Mouse (Mus musculus) hindbrain, embryonic 12.5 days (tissue): ENCODE measurements at regions not wholly inside any gene's neighbourhood (a gene's known extent, or its start where the extent isn't known, plus 50 kb on each side); places are given as distances from the start of the nearest gene placed in this dataset.
A peak's percentile ranks its signal among the peaks of the same experiment; 100 is the strongest.

Source experiments
- ATAC-seq: fragments of 200-750 bp; cut with Nextera tagmentation; 2 replicates; pipeline ENCODE4 v1.8.0; 2017; ENCODE audit warnings: moderate TSS enrichment; ENCODE audit not compliant: low FRiP score
- H3K27ac ChIP-seq: fragments of 300-500 bp; sonication (generic); 2 replicates; pipeline ENCODE4 v1.5.1; 2016; ENCODE audit warnings: mild to moderate bottlenecking
- H3K27me3 ChIP-seq: fragments of 300-500 bp; sonication (generic); 2 replicates; pipeline ENCODE4 v1.6.1; 2016; ENCODE audit warnings: mild to moderate bottlenecking
- H3K36me3 ChIP-seq: fragments of 300-500 bp; sonication (generic); 2 replicates; pipeline ENCODE4 v1.6.1; 2016; ENCODE audit warnings: mild to moderate bottlenecking
- H3K4me1 ChIP-seq: fragments of 300-500 bp; sonication (generic); 2 replicates; pipeline ENCODE4 v1.6.1; 2016
- H3K4me2 ChIP-seq: fragments of 300-500 bp; sonication (generic); replicated peaks from 2 replicates; pipeline ENCODE4 v1.6.1; 2016; ENCODE audit warnings: mild to moderate bottlenecking
- H3K4me3 ChIP-seq: fragments of 300-500 bp; sonication (generic); 2 replicates; pipeline ENCODE4 v1.5.1; 2016; ENCODE audit warnings: mild to moderate bottlenecking
- H3K9ac ChIP-seq: fragments of 300-500 bp; sonication (generic); 2 replicates; pipeline ENCODE4 v1.6.1; 2016; ENCODE audit warnings: mild to moderate bottlenecking, moderate library complexity
- H3K9me3 ChIP-seq: fragments of 300-500 bp; sonication (generic); replicated peaks from 2 replicates; pipeline ENCODE4 v1.6.1; 2016; ENCODE audit warnings: mild to moderate bottlenecking
- WGBS: fragments of 180-500 bp; shearing (Covaris S2); methylation state at CpG from one replicate; pipeline ENCODE4 v1.1.7; 2016; 5-methylcytosine and 5-hydroxymethylcytosine counted together

GRCm38 (mm10) chr13:112090737-112091136 is 197.5 kb upstream of the Ankrd55 start:
- H3K9ac ChIP-seq, result no peak overlapping the region
- WGBS, result 65% methylated on average over 8 of the region's 8 CpGs
- no peaks in the 10 kb centered on the region for H3K9me3 ChIP-seq
- H3K4me2 ChIP-seq, result no peak overlapping the region
- ATAC-seq, result no peak
- H3K36me3 ChIP-seq, result no peaks in the 10 kb centered on the region
- H3K4me1 ChIP-seq, result peaks cover 5% of the 10 kb centered on the region
- no peak overlapping the region for H3K4me3 ChIP-seq
- no peak overlapping the region for H3K27ac ChIP-seq
- H3K27me3 ChIP-seq, result no peaks in the 10 kb centered on the region; the same call in 1 of the 2 replicates

GRCm38 (mm10) chr13:112095595-112096139 is 192.6 kb upstream of the Ankrd55 start:
- no peak for ATAC-seq
- Histone ChIP-seq H3K4me2 (no peak overlapping the region), H3K4me3 (no peak overlapping the region), H3K27ac (no peak overlapping the region), H3K27me3 (no peaks in the 10 kb centered on the region; the same call in 1 of the 2 replicates), H3K4me1 (peaks cover 4% of the 10 kb centered on the region), H3K9me3 (no peaks in the 10 kb centered on the region), H3K9ac (no peak overlapping the region), H3K36me3 (no peaks in the 10 kb centered on the region)
- WGBS, result 80% methylated on average over 10 of the region's 10 CpGs

- ATAC-seq, result peak; percentile 17
- peaks cover 10% of the 10 kb centered on the region for H3K4me1 ChIP-seq
- no peaks in the 10 kb centered on the region for H3K36me3 ChIP-seq
- peak overlapping the region; percentile 83 for H3K27ac ChIP-seq
- peak overlapping the region; percentile 44 for H3K4me3 ChIP-seq
- peak overlapping the region; percentile 80 for H3K4me2 ChIP-seq
- peak overlapping the region; percentile 57; the same call in 1 of the 2 replicates for H3K9ac ChIP-seq
- no peaks in the 10 kb centered on the region for H3K27me3 ChIP-seq
- WGBS, result 27% methylated on average over 7 of the region's 7 CpGs
- no peaks in the 10 kb centered on the region for H3K9me3 ChIP-seq
Measured at GRCm38 (mm10) chr13:112099953-112100591, 188.2 kb upstream of the Ankrd55 start.

GRCm38 (mm10) chr13:112100592-112101420 is 187.4 kb upstream of the Ankrd55 start:
- peak overlapping the region; percentile 57 for H3K9ac ChIP-seq
- no peaks in the 10 kb centered on the region for H3K27me3 ChIP-seq
- ATAC-seq, result peak; percentile 94
- no peaks in the 10 kb centered on the region for H3K9me3 ChIP-seq
- H3K4me3 ChIP-seq, result peak overlapping the region; percentile 44
- WGBS, result 1% methylated on average over 31 of the region's 31 CpGs
- peaks cover 10% of the 10 kb centered on the region for H3K4me1 ChIP-seq
- H3K27ac ChIP-seq, result peak overlapping the region; percentile 83
- peak overlapping the region; percentile 80 for H3K4me2 ChIP-seq
- no peaks in the 10 kb centered on the region for H3K36me3 ChIP-seq

- Histone ChIP-seq H3K4me3 (peak overlapping the region; percentile 44), H3K27ac (peak overlapping the region; percentile 83; the same call in 1 of the 2 replicates), H3K4me1 (peaks cover 10% of the 10 kb centered on the region), H3K27me3 (no peaks in the 10 kb centered on the region), H3K4me2 (peak overlapping the region; percentile 80), H3K9ac (peak overlapping the region; percentile 57; the same call in 1 of the 2 replicates), H3K36me3 (no peaks in the 10 kb centered on the region), H3K9me3 (no peaks in the 10 kb centered on the region)
- WGBS, result 36% methylated on average over 5 of the region's 5 CpGs
- 0 out of 2 replicates have a peak, but pooled peaks have one; percentile 21 for ATAC-seq
Measured at GRCm38 (mm10) chr13:112101421-112101756, 186.9 kb upstream of the Ankrd55 start.

- no peak overlapping the region for H3K4me2 ChIP-seq
- no peak overlapping the region for H3K9ac ChIP-seq
- no peak overlapping the region for H3K27ac ChIP-seq
- no peaks in the 10 kb centered on the region for H3K27me3 ChIP-seq
- 88% methylated on average over 3 of the region's 3 CpGs for WGBS
- no peaks in the 10 kb centered on the region for H3K36me3 ChIP-seq
- peaks cover 6% of the 10 kb centered on the region for H3K4me1 ChIP-seq
- H3K4me3 ChIP-seq, result no peak overlapping the region
- ATAC-seq, result no peak
- no peaks in the 10 kb centered on the region for H3K9me3 ChIP-seq
Measured at GRCm38 (mm10) chr13:112105953-112106352, 182.3 kb upstream of the Ankrd55 start.

- no peak overlapping the region for H3K4me2 ChIP-seq
- H3K27me3 ChIP-seq, result no peaks in the 10 kb centered on the region
- H3K4me1 ChIP-seq, result no peaks in the 10 kb centered on the region; the same call in 1 of the 2 replicates
- H3K9me3 ChIP-seq, result no peaks in the 10 kb centered on the region
- H3K4me3 ChIP-seq, result no peak overlapping the region
- no peak for ATAC-seq
- H3K36me3 ChIP-seq, result no peaks in the 10 kb centered on the region
- no peak overlapping the region for H3K9ac ChIP-seq
- 84% methylated on average over 7 of the region's 7 CpGs for WGBS
- H3K27ac ChIP-seq, result no peak overlapping the region
Measured at GRCm38 (mm10) chr13:112114741-112115201, 173.5 kb upstream of the Ankrd55 start.

GRCm38 (mm10) chr13:112116101-112116726 is 172.0 kb upstream of the Ankrd55 start:
- no peak overlapping the region for H3K9ac ChIP-seq
- 81% methylated on average over 9 of the region's 9 CpGs for WGBS
- no peak overlapping the region for H3K4me2 ChIP-seq
- no peaks in the 10 kb centered on the region for H3K36me3 ChIP-seq
- no peaks in the 10 kb centered on the region; the same call in 1 of the 2 replicates for H3K4me1 ChIP-seq
- no peak overlapping the region for H3K27ac ChIP-seq
- no peaks in the 10 kb centered on the region for H3K9me3 ChIP-seq
- H3K4me3 ChIP-seq, result no peak overlapping the region
- no peaks in the 10 kb centered on the region for H3K27me3 ChIP-seq
- no peak for ATAC-seq

GRCm38 (mm10) chr13:112118564-112118963 is 169.7 kb upstream of the Ankrd55 start:
- WGBS, result 90% methylated on average over 3 of the region's 3 CpGs
- Histone ChIP-seq H3K36me3 (no peaks in the 10 kb centered on the region), H3K27me3 (no peaks in the 10 kb centered on the region), H3K9me3 (no peaks in the 10 kb centered on the region), H3K27ac (no peak overlapping the region), H3K4me3 (no peak overlapping the region), H3K9ac (no peak overlapping the region), H3K4me2 (no peak overlapping the region), H3K4me1 (no peaks in the 10 kb centered on the region; the same call in 1 of the 2 replicates)
- ATAC-seq, result no peak

- Histone ChIP-seq H3K9me3 (no peaks in the 10 kb centered on the region), H3K9ac (no peak overlapping the region), H3K4me3 (no peak overlapping the region), H3K27me3 (no peaks in the 10 kb centered on the region), H3K4me1 (no peaks in the 10 kb centered on the region; the same call in 1 of the 2 replicates), H3K27ac (no peak overlapping the region), H3K36me3 (no peaks in the 10 kb centered on the region), H3K4me2 (no peak overlapping the region)
- 50% methylated on average over 11 of the region's 11 CpGs for WGBS
- ATAC-seq, result no peak
Measured at GRCm38 (mm10) chr13:112119611-112120041, 168.6 kb upstream of the Ankrd55 start.

GRCm38 (mm10) chr13:112120346-112120745 is 167.9 kb upstream of the Ankrd55 start:
- ATAC-seq, result no peak
- WGBS, result 71% methylated on average over 4 of the region's 4 CpGs
- H3K9ac ChIP-seq, result no peak overlapping the region

GRCm38 (mm10) chr13:112121110-112121509 is 167.1 kb upstream of the Ankrd55 start:
- Histone ChIP-seq H3K27me3 (no peaks in the 10 kb centered on the region), H3K36me3 (no peaks in the 10 kb centered on the region), H3K4me1 (no peaks in the 10 kb centered on the region), H3K9ac (no peak overlapping the region), H3K4me2 (no peak overlapping the region), H3K9me3 (no peaks in the 10 kb centered on the region), H3K4me3 (no peak overlapping the region), H3K27ac (no peak overlapping the region)
- ATAC-seq, result no peak
- 91% methylated on average over 9 of the region's 9 CpGs for WGBS

More at GRCm38 (mm10) chr13:112120346-112120745, 167.9 kb upstream of the Ankrd55 start:
- no peak overlapping the region for H3K4me3 ChIP-seq
- no peaks in the 10 kb centered on the region for H3K4me1 ChIP-seq
- H3K27me3 ChIP-seq, result no peaks in the 10 kb centered on the region
- no peaks in the 10 kb centered on the region for H3K9me3 ChIP-seq
- H3K27ac ChIP-seq, result no peak overlapping the region
- no peaks in the 10 kb centered on the region for H3K36me3 ChIP-seq
- no peak overlapping the region for H3K4me2 ChIP-seq
